Mouse (Mus musculus): ENCODE data around the gene Cdk5rap3. TPM values are rescaled to one million over a fixed set of nuclear protein-coding genes. Genes with fewer than 3 reads are reported as not detected.

Gene Cdk5rap3
- polyA plus RNA-seq, 1 experiment from 2014 or later, result 52.5 TPM

DNA sequence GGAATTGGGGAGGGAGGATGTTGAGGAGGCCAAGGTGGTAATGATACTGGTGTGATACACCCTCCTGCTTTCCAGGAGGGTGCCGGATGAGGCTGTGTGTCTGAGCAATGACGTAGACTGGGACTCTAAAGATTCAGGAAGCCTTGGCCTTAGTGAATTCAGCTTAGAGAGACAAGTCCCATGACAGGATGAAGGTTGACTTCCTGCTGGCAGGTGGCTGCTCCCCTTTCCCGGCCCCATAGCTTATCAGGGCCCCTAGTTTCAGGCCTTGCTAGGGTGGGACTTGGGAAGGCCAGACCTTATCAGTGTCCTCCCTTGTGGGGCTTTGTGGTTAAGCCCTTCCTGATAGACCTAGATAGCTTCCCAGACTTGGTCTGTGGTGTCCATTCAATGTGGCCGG, 31.6 kb upstream of the Cdk5rap3 start:
- H3K27ac ChIP-seq (ENCODE audit: low read depth, low read length), result peak overlapping the region; percentile 62
- 0 out of 2 replicates have a peak, but pooled peaks cover 5% of the 10 kb centered on the region for H3K4me1 ChIP-seq (ENCODE audit: control insufficient read depth, insufficient read depth, low read length)
- no peaks in the 10 kb centered on the region for H3K9me3 ChIP-seq (replicated peaks; ENCODE audit: control insufficient read depth, low read length)
- 0 out of 2 replicates have a peak overlapping the region, but pooled peaks have one; percentile 12 for H3K9ac ChIP-seq (ENCODE audit: low read depth, low read length)
- H3K4me3 ChIP-seq (ENCODE audit: low read depth, low read length), result no peak overlapping the region
- H3K27me3 ChIP-seq (ENCODE audit: control insufficient read depth, insufficient read depth, low read length), result no peaks in the 10 kb centered on the region
- peaks cover 6% of the 10 kb centered on the region for H3K36me3 ChIP-seq (ENCODE audit: control insufficient read depth, insufficient read depth, low read length)
- WGBS (ENCODE audit: insufficient replicate concordance), result 64% methylated on average over 4 of the region's 4 CpGs
- peak; percentile 50 for ATAC-seq (replicated peaks; ENCODE audit: insufficient number of reproducible peaks, low FRiP score, low TSS enrichment)
- H3K4me2 ChIP-seq, result peak overlapping the region; percentile 40

GRCm38 (mm10) chr11:96946498-96946897, 30.2 kb upstream of the Cdk5rap3 start:
- Histone ChIP-seq H3K36me3 (ENCODE audit: control insufficient read depth, insufficient read depth, low read length) (peaks cover 3% of the 10 kb centered on the region), H3K27ac (ENCODE audit: low read depth, low read length) (0 out of 2 replicates have a peak overlapping the region, but pooled peaks have one; percentile 41), H3K9ac (ENCODE audit: low read depth, low read length) (peak overlapping the region; percentile 7; the same call in 1 of the 2 replicates), H3K9me3 (replicated peaks; ENCODE audit: control insufficient read depth, low read length) (no peaks in the 10 kb centered on the region), H3K27me3 (ENCODE audit: control insufficient read depth, insufficient read depth, low read length) (no peaks in the 10 kb centered on the region), H3K4me2 (peak overlapping the region; percentile 78), H3K4me3 (ENCODE audit: low read depth, low read length) (peak overlapping the region; percentile 15; the same call in 1 of the 2 replicates), H3K4me1 (ENCODE audit: control insufficient read depth, insufficient read depth, low read length) (0 out of 2 replicates have a peak, but pooled peaks cover 5% of the 10 kb centered on the region)
- 79% methylated on average over 9 of the region's 9 CpGs for WGBS (ENCODE audit: insufficient replicate concordance)
- no peak for ATAC-seq (replicated peaks; ENCODE audit: insufficient number of reproducible peaks, low FRiP score, low TSS enrichment)

GRCm38 (mm10) chr11:96944844-96945580, 28.7 kb upstream of the Cdk5rap3 start:
- peak overlapping the region; percentile 78 for H3K4me2 ChIP-seq
- 71% methylated on average over 14 of the region's 14 CpGs for WGBS (ENCODE audit: insufficient replicate concordance)
- peak overlapping the region; percentile 50 for H3K4me3 ChIP-seq (ENCODE audit: low read depth, low read length)

DNA sequence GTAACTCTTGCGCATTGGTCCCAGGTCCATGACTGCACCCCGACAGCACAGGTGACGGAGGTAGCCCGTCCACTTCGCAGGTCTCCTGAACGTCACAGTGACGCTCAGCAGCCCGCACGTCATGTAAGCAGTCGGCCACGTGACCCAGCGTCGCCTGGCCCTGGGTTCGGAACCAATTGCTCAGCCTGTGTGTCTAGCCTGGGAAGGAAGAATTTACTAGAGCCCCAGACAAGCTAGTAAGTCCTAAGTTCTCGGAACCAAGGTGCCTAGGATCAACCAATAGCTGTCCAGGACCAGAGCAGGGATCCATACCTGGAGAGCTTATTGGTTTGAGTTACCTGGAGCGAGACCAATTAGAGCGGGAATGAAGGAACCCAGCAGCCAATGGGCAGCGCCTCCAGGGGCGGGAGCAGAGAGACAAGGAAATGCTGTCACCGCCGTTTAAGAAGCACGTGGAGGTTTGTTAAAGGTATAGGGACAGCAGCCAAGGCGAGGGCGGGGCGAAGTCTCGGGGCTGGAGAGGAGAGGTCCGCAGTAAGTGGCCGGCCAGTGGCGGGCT, 27.5 kb upstream of the Cdk5rap3 start, which contains the start of gene Pnpo:
TSS of gene Pnpo (minus strand) at position 241 of the 559 bp plus-strand sequence.
- Histone ChIP-seq H3K4me2 (peak within 1 kb of the TSS; percentile 78), H3K27me3 (ENCODE audit: control insufficient read depth, insufficient read depth, low read length) (no peaks in the 10 kb centered on the region), H3K4me3 (ENCODE audit: low read depth, low read length) (peak within 1 kb of the TSS; percentile 50), H3K36me3 (ENCODE audit: control insufficient read depth, insufficient read depth, low read length) (no peaks in the 10 kb centered on the region; the same call in 1 of the 2 replicates), H3K4me1 (ENCODE audit: control insufficient read depth, insufficient read depth, low read length) (0 out of 2 replicates have a peak, but pooled peaks cover 3% of the 10 kb centered on the region), H3K9ac (ENCODE audit: low read depth, low read length) (peak within 1 kb of the TSS; percentile 75), H3K9me3 (replicated peaks; ENCODE audit: control insufficient read depth, low read length) (no peaks in the 10 kb centered on the region), H3K27ac (ENCODE audit: low read depth, low read length) (peak within 1 kb of the TSS; percentile 55)
- WGBS (ENCODE audit: insufficient replicate concordance), result under 1% methylated on average over 29 of the region's 29 CpGs
- peak; percentile 88 for ATAC-seq (replicated peaks; ENCODE audit: insufficient number of reproducible peaks, low FRiP score, low TSS enrichment)

More at GRCm38 (mm10) chr11:96944844-96945580, 28.7 kb upstream of the Cdk5rap3 start:
- H3K27ac ChIP-seq (ENCODE audit: low read depth, low read length), result peak overlapping the region; percentile 55; the same call in 1 of the 2 replicates
- H3K4me1 ChIP-seq (ENCODE audit: control insufficient read depth, insufficient read depth, low read length), result 0 out of 2 replicates have a peak, but pooled peaks cover 3% of the 10 kb centered on the region
- peak overlapping the region; percentile 75 for H3K9ac ChIP-seq (ENCODE audit: low read depth, low read length)
- no peaks in the 10 kb centered on the region for H3K9me3 ChIP-seq (replicated peaks; ENCODE audit: control insufficient read depth, low read length)
- no peak for ATAC-seq (replicated peaks; ENCODE audit: insufficient number of reproducible peaks, low FRiP score, low TSS enrichment)
- no peaks in the 10 kb centered on the region; the same call in none of the 2 replicates for H3K36me3 ChIP-seq (ENCODE audit: control insufficient read depth, insufficient read depth, low read length)
- no peaks in the 10 kb centered on the region for H3K27me3 ChIP-seq (ENCODE audit: control insufficient read depth, insufficient read depth, low read length)

DNA sequence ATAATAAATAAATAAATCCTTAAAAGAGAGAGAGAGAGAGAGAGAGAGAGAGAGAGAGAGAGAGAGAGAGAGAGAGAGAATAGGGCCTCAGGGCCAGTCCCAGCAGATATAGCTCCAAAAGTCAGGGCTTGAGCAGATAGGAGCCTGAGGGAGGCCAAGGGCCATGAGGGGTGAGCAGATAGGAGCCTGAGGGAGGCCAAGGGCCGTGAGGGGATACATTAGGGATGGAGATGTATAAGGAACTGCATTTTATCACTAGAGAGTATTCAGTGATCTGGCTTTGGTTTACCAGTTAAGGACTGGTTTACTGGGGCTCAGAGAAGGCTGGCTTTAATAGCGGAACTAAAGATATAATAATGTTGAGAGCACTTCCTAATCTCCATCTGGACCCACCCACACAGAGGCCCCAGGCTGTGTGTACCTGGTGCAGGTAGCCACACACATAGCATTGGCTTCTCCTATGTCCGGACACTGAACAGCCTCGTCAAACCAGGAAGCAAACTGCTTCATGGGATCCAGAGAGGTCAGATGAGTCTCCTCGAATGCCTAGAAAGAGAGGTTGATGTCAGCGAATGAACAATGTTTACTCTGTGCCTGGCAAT, 25.8 kb upstream of the Cdk5rap3 start:
- peak overlapping the region; percentile 70; the same call in 1 of the 2 replicates for H3K27ac ChIP-seq (ENCODE audit: low read depth, low read length)

DNA sequence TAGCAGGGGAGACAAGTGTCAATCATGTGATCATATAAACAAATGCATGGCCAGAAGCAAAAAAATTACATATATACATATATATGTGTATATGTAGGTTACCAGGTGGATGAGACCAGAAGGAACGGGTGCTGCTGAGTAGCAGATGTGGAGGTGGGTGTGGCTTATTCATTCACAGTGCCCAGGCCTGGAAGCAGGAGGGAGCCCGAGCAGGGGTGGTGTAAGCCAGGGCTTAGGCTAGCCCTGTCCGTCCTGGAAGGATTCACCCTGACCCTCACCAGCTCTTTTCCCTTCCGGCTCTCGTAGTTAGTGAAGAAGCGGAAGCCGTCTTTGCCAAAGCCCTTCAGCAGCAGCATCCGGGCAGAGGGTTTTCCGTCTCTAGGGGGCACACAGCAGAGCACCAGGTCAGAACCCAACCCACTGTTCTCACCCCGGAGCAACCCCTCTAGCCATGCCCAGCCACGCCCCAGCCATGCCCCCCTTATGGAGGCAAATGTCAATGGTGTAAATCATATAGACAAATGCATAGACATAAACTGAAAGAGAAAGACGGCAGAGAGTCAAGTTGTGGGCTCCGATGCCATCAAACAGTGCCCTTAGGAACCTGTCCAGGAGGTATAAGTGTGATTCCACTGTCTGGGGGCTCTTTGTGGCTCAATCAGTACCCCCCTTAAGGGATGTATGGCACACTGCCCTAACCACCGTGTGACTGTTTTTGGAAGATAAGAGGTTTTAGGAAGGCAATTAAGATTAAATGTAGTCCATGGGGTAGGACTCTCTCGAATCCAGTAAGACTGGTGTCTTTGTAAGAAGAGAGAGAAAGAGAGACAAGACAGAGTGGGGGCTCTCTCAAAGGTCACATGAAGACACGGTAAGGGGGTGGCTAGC, 24.5 kb upstream of the Cdk5rap3 start:
- H3K36me3 ChIP-seq (ENCODE audit: control insufficient read depth, insufficient read depth, low read length), result no peaks in the 10 kb centered on the region; the same call in 1 of the 2 replicates
- H3K27me3 ChIP-seq (ENCODE audit: control insufficient read depth, insufficient read depth, low read length), result no peaks in the 10 kb centered on the region
- 0 out of 2 replicates have a peak, but pooled peaks cover 3% of the 10 kb centered on the region for H3K4me1 ChIP-seq (ENCODE audit: control insufficient read depth, insufficient read depth, low read length)
- H3K27ac ChIP-seq (ENCODE audit: low read depth, low read length), result no peak overlapping the region
- peak overlapping the region; percentile 49 for H3K4me2 ChIP-seq
- 68% methylated on average over 16 of the region's 16 CpGs for whole genome bisulfite sequencing (ENCODE audit: insufficient replicate concordance)
- ATAC-seq (replicated peaks; ENCODE audit: insufficient number of reproducible peaks, low FRiP score, low TSS enrichment), result no peak
- no peak overlapping the region for H3K9ac ChIP-seq (ENCODE audit: low read depth, low read length)
- H3K4me3 ChIP-seq (ENCODE audit: low read depth, low read length), result no peak overlapping the region
- no peaks in the 10 kb centered on the region for H3K9me3 ChIP-seq (replicated peaks; ENCODE audit: control insufficient read depth, low read length)

More for the DNA sequence above, 25.8 kb upstream of the Cdk5rap3 start:
- 0 out of 2 replicates have a peak, but pooled peaks cover 3% of the 10 kb centered on the region for H3K4me1 ChIP-seq (ENCODE audit: control insufficient read depth, insufficient read depth, low read length)
- 0 out of 2 replicates have a peak overlapping the region, but pooled peaks have one; percentile 0 for H3K9ac ChIP-seq (ENCODE audit: low read depth, low read length)
- 0 out of 2 replicates have a peak, but pooled peaks have one; percentile 60 for ATAC-seq (replicated peaks; ENCODE audit: insufficient number of reproducible peaks, low FRiP score, low TSS enrichment)
- H3K9me3 ChIP-seq (replicated peaks; ENCODE audit: control insufficient read depth, low read length), result no peaks in the 10 kb centered on the region
- H3K4me2 ChIP-seq, result peak overlapping the region; percentile 78
- 76% methylated on average over 6 of the region's 6 CpGs for WGBS (ENCODE audit: insufficient replicate concordance)
- peak overlapping the region; percentile 50 for H3K4me3 ChIP-seq (ENCODE audit: low read depth, low read length)
- no peaks in the 10 kb centered on the region for H3K27me3 ChIP-seq (ENCODE audit: control insufficient read depth, insufficient read depth, low read length)
- H3K36me3 ChIP-seq (ENCODE audit: control insufficient read depth, insufficient read depth, low read length), result no peaks in the 10 kb centered on the region; the same call in 1 of the 2 replicates

GRCm38 (mm10) chr11:96938426-96938800, 22.1 kb upstream of the Cdk5rap3 start:
- Histone ChIP-seq H3K9ac (ENCODE audit: low read depth, low read length) (no peak overlapping the region), H3K4me2 (no peak overlapping the region), H3K27ac (ENCODE audit: low read depth, low read length) (peak overlapping the region; percentile 15; the same call in 1 of the 2 replicates), H3K27me3 (ENCODE audit: control insufficient read depth, insufficient read depth, low read length) (no peaks in the 10 kb centered on the region), H3K36me3 (ENCODE audit: control insufficient read depth, insufficient read depth, low read length) (no peaks in the 10 kb centered on the region; the same call in 1 of the 2 replicates), H3K4me3 (ENCODE audit: low read depth, low read length) (no peak overlapping the region), H3K4me1 (ENCODE audit: control insufficient read depth, insufficient read depth, low read length) (peaks cover 7% of the 10 kb centered on the region), H3K9me3 (replicated peaks; ENCODE audit: control insufficient read depth, low read length) (no peaks in the 10 kb centered on the region)
- no peak for ATAC-seq (replicated peaks; ENCODE audit: insufficient number of reproducible peaks, low FRiP score, low TSS enrichment)
- 79% methylated on average over 6 of the region's 6 CpGs for WGBS (ENCODE audit: insufficient replicate concordance)

Measured in heart, embryonic 11.5 days (tissue).